Mouse (Mus musculus): ENCODE data around the gene Akap13. TPM values are rescaled to one million over a fixed set of nuclear protein-coding genes. Genes with fewer than 3 reads are reported as not detected.
A peak's percentile ranks its signal among the peaks of the same experiment; 100 is the strongest.

Akap13 gene
- polyA plus RNA-seq, 1 experiment from 2014 or later: 39.9 TPM

DNA sequence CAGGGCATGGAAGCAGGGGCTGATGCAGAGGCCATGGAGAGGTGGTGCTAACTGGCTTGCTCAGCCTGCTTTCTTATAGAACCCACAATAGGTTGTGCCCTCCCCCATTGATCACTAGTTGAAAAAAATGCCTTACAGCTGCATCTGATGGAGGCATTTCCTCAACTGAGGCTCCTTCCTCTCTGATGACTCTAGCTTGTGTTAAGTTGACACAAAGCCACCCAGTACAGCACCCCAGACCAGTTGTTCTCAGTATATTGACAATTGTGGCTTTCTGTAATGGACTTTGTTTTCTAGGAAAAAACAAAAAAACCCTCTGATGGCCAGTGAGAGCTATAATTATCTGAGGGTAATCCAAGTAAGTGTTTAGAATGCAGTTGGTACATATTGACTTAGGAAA, 178.1 kb downstream of the Akap13 start:
- Histone ChIP-seq H3K4me1 (ENCODE audit: control insufficient read depth, insufficient read depth, low read length) (peaks cover 11% of the 10 kb centered on the region), H3K4me3 (replicated peaks; ENCODE audit: low read length) (no peak overlapping the region), H3K27me3 (ENCODE audit: control insufficient read depth, insufficient read depth, low read length) (no peaks in the 10 kb centered on the region), H3K27ac (ENCODE audit: low read length) (peak overlapping the region; percentile 34; the same call in 1 of the 2 replicates), H3K9ac (ENCODE audit: low read length) (no peak overlapping the region), H3K36me3 (ENCODE audit: control insufficient read depth, insufficient read depth, low read length) (no peaks in the 10 kb centered on the region), H3K4me2 (ENCODE audit: low read depth, low read length) (no peak overlapping the region), H3K9me3 (replicated peaks; ENCODE audit: control insufficient read depth, low read length) (no peaks in the 10 kb centered on the region)
- 0 out of 2 replicates have a peak, but pooled peaks have one; percentile 13 for ATAC-seq (ENCODE audit: insufficient read depth, low FRiP score)

DNA sequence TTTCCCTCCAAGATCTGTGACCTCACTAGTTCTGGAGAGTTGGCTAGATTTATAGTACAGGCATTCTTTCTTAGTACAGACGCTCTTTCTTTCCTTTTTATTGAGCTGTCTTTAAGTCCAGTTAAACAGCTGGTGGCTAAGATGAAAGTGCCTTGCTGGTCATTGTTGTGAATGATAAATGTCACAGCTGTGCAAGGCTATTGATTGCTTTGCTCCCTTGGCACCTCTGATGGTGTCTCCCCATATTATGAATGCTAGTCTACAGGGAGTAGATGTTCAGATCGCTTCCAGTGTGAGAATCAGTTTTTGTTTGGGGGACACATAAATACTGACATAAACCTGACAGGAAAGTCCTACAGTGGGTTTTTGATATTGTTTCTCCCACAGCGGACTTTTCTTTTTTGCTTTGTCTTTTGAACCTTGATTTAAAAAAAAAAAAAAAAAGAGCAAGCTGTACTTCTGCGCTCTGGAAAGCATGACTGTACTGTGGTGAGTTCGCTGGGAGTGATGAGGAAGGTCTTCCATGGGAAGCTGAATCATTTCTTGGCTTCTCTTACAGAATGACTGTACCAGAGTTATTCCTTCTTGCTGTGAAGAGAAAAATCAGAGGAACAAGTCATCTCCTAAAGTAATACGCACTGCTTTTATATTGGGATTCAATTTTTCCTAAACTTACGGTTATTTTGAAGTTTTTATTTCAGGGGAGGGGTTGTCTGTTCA, 178.6 kb downstream of the Akap13 start:
- ATAC-seq (ENCODE audit: insufficient read depth, low FRiP score): no peak
- Histone ChIP-seq H3K27me3 (ENCODE audit: control insufficient read depth, insufficient read depth, low read length) (no peaks in the 10 kb centered on the region), H3K9ac (ENCODE audit: low read length) (no peak overlapping the region), H3K36me3 (ENCODE audit: control insufficient read depth, insufficient read depth, low read length) (no peaks in the 10 kb centered on the region), H3K4me3 (replicated peaks; ENCODE audit: low read length) (no peak overlapping the region), H3K27ac (ENCODE audit: low read length) (peak overlapping the region; percentile 34; the same call in 1 of the 2 replicates), H3K4me2 (ENCODE audit: low read depth, low read length) (no peak overlapping the region), H3K4me1 (ENCODE audit: control insufficient read depth, insufficient read depth, low read length) (peaks cover 11% of the 10 kb centered on the region), H3K9me3 (replicated peaks; ENCODE audit: control insufficient read depth, low read length) (no peaks in the 10 kb centered on the region)
- 64% methylated on average over 7 of the region's 7 CpGs for WGBS

GRCm38 (mm10) chr7:75638769-75639168, 183.4 kb downstream of the Akap13 start:
- H3K27ac ChIP-seq (ENCODE audit: low read length): peak overlapping the region; percentile 2; the same call in 1 of the 2 replicates
- H3K9me3 ChIP-seq (replicated peaks; ENCODE audit: control insufficient read depth, low read length): no peaks in the 10 kb centered on the region
- WGBS: 51% methylated on average over 3 of the region's 3 CpGs
- peaks cover 26% of the 10 kb centered on the region for H3K4me1 ChIP-seq (ENCODE audit: control insufficient read depth, insufficient read depth, low read length)
- H3K36me3 ChIP-seq (ENCODE audit: control insufficient read depth, insufficient read depth, low read length): no peaks in the 10 kb centered on the region
- H3K4me3 ChIP-seq (replicated peaks; ENCODE audit: low read length): no peak overlapping the region
- H3K4me2 ChIP-seq (ENCODE audit: low read depth, low read length): no peak overlapping the region
- no peaks in the 10 kb centered on the region for H3K27me3 ChIP-seq (ENCODE audit: control insufficient read depth, insufficient read depth, low read length)
- no peak overlapping the region for H3K9ac ChIP-seq (ENCODE audit: low read length)
- no peak for ATAC-seq (ENCODE audit: insufficient read depth, low FRiP score)

DNA sequence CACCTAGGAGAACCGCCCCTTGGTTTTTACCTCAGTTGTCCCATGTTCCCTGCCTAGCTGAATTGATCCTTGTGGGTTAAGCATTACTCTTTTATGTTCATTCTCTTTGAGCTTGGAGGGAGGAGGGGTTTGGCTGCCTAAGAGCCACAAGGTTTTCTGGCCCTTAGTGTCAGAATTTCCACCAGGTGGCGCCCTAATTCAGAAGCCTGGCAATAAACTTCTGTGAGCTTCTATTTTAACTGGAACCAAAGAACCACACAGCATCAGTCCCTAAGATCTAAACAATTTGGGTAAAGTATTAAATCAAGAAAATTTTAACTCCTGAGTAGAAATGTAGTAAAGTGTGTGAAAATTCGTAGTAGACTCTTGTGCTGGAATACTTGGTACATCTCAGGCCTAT, 184.2 kb downstream of the Akap13 start:
- 25% methylated on average over 3 of the region's 3 CpGs for WGBS
- ATAC-seq (ENCODE audit: insufficient read depth, low FRiP score): no peak
- peak overlapping the region; percentile 66 for H3K27ac ChIP-seq (ENCODE audit: low read length)

GRCm38 (mm10) chr7:75640074-75640473, 184.7 kb downstream of the Akap13 start:
- no peak for ATAC-seq (ENCODE audit: insufficient read depth, low FRiP score)
- Histone ChIP-seq H3K36me3 (ENCODE audit: control insufficient read depth, insufficient read depth, low read length) (no peaks in the 10 kb centered on the region), H3K27me3 (ENCODE audit: control insufficient read depth, insufficient read depth, low read length) (no peaks in the 10 kb centered on the region), H3K27ac (ENCODE audit: low read length) (peak overlapping the region; percentile 66), H3K4me2 (ENCODE audit: low read depth, low read length) (no peak overlapping the region), H3K4me1 (ENCODE audit: control insufficient read depth, insufficient read depth, low read length) (peaks cover 29% of the 10 kb centered on the region), H3K9me3 (replicated peaks; ENCODE audit: control insufficient read depth, low read length) (no peaks in the 10 kb centered on the region), H3K4me3 (replicated peaks; ENCODE audit: low read length) (no peak overlapping the region), H3K9ac (ENCODE audit: low read length) (no peak overlapping the region)

More for the DNA sequence above, 184.2 kb downstream of the Akap13 start:
- Histone ChIP-seq H3K4me1 (ENCODE audit: control insufficient read depth, insufficient read depth, low read length) (peaks cover 28% of the 10 kb centered on the region), H3K4me3 (replicated peaks; ENCODE audit: low read length) (no peak overlapping the region), H3K9me3 (replicated peaks; ENCODE audit: control insufficient read depth, low read length) (no peaks in the 10 kb centered on the region), H3K36me3 (ENCODE audit: control insufficient read depth, insufficient read depth, low read length) (no peaks in the 10 kb centered on the region), H3K9ac (ENCODE audit: low read length) (no peak overlapping the region), H3K27me3 (ENCODE audit: control insufficient read depth, insufficient read depth, low read length) (no peaks in the 10 kb centered on the region), H3K4me2 (ENCODE audit: low read depth, low read length) (no peak overlapping the region)

GRCm38 (mm10) chr7:75640671-75641070, 185.3 kb downstream of the Akap13 start:
- H3K36me3 ChIP-seq (ENCODE audit: control insufficient read depth, insufficient read depth, low read length): no peaks in the 10 kb centered on the region
- H3K27me3 ChIP-seq (ENCODE audit: control insufficient read depth, insufficient read depth, low read length): no peaks in the 10 kb centered on the region
- H3K27ac ChIP-seq (ENCODE audit: low read length): peak overlapping the region; percentile 94
- no peak overlapping the region for H3K9ac ChIP-seq (ENCODE audit: low read length)
- no peak overlapping the region for H3K4me2 ChIP-seq (ENCODE audit: low read depth, low read length)
- no peaks in the 10 kb centered on the region for H3K9me3 ChIP-seq (replicated peaks; ENCODE audit: control insufficient read depth, low read length)
- no peak overlapping the region for H3K4me3 ChIP-seq (replicated peaks; ENCODE audit: low read length)
- no peak for ATAC-seq (ENCODE audit: insufficient read depth, low FRiP score)
- H3K4me1 ChIP-seq (ENCODE audit: control insufficient read depth, insufficient read depth, low read length): peaks cover 31% of the 10 kb centered on the region
- WGBS: 60% methylated on average over 2 of the region's 2 CpGs

GRCm38 (mm10) chr7:75641415-75642177, 186.3 kb downstream of the Akap13 start:
- H3K9me3 ChIP-seq (replicated peaks; ENCODE audit: control insufficient read depth, low read length): no peaks in the 10 kb centered on the region
- ATAC-seq (ENCODE audit: insufficient read depth, low FRiP score): peak; percentile 30; the same call in 1 of the 2 replicates
- H3K4me1 ChIP-seq (ENCODE audit: control insufficient read depth, insufficient read depth, low read length): peaks cover 32% of the 10 kb centered on the region
- H3K4me2 ChIP-seq (ENCODE audit: low read depth, low read length): peak overlapping the region; percentile 58; the same call in 1 of the 2 replicates
- no peak overlapping the region; the same call in 1 of the 2 replicates for H3K9ac ChIP-seq (ENCODE audit: low read length)
- H3K36me3 ChIP-seq (ENCODE audit: control insufficient read depth, insufficient read depth, low read length): no peaks in the 10 kb centered on the region
- H3K27me3 ChIP-seq (ENCODE audit: control insufficient read depth, insufficient read depth, low read length): no peaks in the 10 kb centered on the region
- no peak overlapping the region for H3K4me3 ChIP-seq (replicated peaks; ENCODE audit: low read length)
- 49% methylated on average over 9 of the region's 9 CpGs for WGBS
- peak overlapping the region; percentile 94 for H3K27ac ChIP-seq (ENCODE audit: low read length)

- peaks cover 32% of the 10 kb centered on the region for H3K4me1 ChIP-seq (ENCODE audit: control insufficient read depth, insufficient read depth, low read length)
- H3K4me3 ChIP-seq (replicated peaks; ENCODE audit: low read length): peak overlapping the region; percentile 17
- peak overlapping the region; percentile 64 for H3K9ac ChIP-seq (ENCODE audit: low read length)
- H3K27me3 ChIP-seq (ENCODE audit: control insufficient read depth, insufficient read depth, low read length): no peaks in the 10 kb centered on the region
- WGBS: 4% methylated on average over 9 of the region's 9 CpGs
- peak overlapping the region; percentile 58 for H3K4me2 ChIP-seq (ENCODE audit: low read depth, low read length)
- no peaks in the 10 kb centered on the region for H3K9me3 ChIP-seq (replicated peaks; ENCODE audit: control insufficient read depth, low read length)
- peak overlapping the region; percentile 94 for H3K27ac ChIP-seq (ENCODE audit: low read length)
- H3K36me3 ChIP-seq (ENCODE audit: control insufficient read depth, insufficient read depth, low read length): no peaks in the 10 kb centered on the region
- ATAC-seq (ENCODE audit: insufficient read depth, low FRiP score): peak; percentile 89
Measured at GRCm38 (mm10) chr7:75642178-75642777, 186.9 kb downstream of the Akap13 start.
